Mouse (Mus musculus): Measurements from ENCODE around the gene Eif3k.

Eif3k gene

DNA sequence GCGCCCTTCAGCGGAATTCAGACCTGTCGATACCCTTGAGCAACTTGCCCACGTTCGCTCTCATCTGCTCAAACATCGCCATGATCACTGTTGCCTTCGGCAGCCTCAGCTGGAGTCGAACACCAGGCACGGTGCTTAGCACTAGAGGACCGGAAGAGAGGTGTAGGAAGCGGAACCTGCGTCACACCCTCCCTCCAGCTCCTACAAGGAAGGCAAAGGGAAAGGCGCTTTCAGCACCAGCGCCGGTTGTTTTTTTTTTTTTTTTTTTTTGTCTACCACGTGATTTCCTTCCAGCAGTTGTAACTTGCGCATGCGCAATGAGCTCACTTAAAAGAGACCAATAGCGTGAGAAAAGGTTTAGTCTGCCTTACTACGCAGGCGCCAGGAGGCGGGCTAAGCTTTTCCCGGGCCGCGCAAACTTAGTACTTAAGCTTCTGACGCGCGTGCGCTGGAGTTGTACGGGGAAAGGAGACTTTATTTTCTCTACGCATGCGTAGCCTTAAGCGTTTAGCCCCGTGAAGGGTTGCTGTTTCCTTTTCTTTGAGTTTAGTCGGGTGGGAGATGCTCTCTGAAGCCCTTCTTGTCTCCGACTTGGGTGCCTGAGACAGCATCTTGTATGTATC, at the start of gene Eif3k, which contains the start of gene Map4k1:
Gene Eif3k (minus strand): TSS at position 214 of the 623 bp plus-strand sequence.
Gene Map4k1 (plus strand): TSS at position 400 of the 623 bp plus-strand sequence.
- peak; percentile 96 to 98 for DNase-seq (ENCODE audit: low spot score in 2 of 2)

DNA sequence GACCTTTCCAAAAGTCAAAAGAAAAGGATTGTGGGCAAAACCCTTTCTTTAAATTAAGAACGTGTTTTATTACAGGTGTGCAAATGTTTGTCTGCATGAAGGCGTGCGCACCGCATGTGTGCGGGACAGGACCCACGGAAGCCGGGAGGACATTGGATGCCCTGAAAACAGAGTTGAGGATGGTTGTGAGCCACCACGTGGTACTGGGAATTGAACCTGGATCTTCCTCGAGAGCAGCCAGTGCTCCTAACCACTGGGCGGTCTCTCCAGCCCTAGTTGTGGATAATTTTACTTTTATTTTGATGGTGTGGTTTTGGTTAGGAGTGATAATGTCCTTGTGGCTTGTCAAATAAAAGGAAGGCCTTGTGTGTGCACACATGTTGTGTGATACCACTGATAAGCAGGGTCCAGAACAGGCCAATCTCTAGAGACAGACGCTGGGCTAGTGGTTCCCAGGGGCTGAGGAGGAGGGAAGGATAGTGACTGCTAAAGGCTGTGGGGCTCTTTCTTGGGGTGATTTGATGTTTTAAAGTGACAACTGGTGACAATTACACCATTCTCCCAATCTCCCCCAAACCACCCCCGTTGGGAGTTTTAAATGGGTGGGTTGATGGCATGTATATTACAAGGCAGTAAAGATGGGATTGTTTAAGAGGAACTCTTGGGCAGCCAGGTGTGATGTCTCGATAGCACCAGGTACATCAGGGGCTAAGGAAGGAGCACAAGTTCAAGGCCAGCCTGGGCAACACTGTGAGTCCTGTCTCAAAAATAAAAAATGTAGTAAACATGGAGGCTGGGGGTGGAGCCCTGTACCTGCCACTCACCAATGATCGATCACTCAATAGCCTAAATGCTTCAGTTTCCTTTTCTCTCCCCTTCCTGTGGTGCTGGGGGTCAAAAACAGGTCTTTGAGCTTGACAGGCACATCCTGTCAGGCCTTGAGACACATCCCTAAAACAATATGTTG, 48.3 kb upstream of the Eif3k start:
- no peak for DNase-seq (ENCODE audit: low spot score in 2 of 2)

DNA sequence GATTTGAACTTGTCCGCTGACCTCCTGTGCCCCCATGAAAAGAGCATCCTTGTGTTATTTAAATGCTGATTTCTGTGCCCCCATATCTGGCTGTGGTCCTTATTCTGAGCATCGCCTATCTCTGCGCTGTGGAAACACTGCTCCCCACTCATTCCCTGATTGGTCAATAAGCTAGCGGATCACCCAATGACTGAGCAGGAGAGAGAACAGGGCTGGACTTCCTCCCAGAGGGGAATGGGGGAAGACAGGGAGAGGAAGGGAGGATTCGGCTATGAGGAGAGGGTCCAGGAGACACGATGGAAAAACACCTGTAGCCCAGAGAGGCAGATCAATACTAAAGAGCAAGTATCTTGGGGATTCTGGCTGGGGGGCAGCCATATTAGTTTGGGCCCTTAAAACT, 47.1 kb upstream of the Eif3k start:
- DNase-seq (ENCODE audit: low spot score in 2 of 2): no peak

DNA sequence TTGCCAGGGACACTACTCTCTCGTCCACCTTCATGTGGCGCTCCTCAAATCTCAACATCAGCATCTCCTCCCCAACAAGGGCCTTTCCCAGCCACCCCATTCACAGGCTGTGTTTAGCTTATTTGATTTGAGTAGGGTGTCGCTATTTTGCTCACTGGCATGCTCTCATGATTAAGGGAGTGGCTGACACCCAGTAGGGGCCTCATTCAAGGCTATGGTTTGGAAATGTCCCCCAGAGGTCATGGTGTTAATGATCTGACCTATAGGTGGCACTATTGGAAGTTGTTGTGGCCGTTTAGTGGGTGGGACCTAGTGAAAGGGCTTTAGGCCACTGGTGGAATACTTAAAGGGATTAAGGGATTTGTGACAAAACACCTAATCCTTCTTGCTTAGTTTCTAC, 45.1 kb upstream of the Eif3k start:
- DNase-seq (ENCODE audit: low spot score in 2 of 2): no peak

DNA sequence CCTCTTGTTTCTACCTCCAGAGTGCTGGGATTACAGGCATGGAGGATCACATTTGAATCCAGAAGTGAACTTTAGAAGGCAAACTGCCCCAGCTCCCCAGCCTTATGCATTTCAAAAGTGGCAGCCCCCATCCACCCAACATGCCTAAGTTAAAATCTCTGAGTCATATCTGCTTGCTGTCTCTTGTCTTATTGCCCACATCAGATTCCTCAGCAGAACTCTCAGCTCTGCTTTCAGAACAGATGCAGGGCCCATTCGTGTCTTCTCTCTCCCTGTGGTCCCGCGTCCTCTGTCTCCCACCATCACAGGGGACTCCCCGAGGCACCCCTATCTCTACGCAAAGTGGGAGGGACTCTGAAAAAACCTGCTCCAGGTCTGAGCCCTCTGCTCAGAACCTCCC, 44.5 kb upstream of the Eif3k start:
- no peak for DNase-seq (ENCODE audit: low spot score in 2 of 2)

DNA sequence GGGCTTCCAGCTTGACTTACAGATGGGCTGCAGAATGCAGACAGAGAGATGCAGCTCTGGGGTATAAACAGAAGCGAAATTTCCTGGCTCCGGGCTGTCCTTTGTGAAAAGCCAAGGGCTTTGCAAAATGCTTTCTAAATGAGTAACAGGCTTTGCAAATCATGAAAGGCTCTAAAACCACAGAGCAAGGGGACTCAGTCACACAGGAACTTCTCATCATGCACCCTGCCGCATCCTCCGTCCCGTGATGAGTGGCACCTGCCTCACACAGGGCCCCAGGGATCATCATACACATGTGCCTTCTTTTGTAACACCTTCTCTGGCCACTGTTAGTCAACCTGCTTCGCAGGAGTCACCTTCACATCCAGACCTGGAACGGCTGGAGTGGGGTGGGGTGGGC, 43.9 kb upstream of the Eif3k start:
- peak in 1 of 2 experiments; percentile 61 for DNase-seq (ENCODE audit: low spot score in 2 of 2)

DNA sequence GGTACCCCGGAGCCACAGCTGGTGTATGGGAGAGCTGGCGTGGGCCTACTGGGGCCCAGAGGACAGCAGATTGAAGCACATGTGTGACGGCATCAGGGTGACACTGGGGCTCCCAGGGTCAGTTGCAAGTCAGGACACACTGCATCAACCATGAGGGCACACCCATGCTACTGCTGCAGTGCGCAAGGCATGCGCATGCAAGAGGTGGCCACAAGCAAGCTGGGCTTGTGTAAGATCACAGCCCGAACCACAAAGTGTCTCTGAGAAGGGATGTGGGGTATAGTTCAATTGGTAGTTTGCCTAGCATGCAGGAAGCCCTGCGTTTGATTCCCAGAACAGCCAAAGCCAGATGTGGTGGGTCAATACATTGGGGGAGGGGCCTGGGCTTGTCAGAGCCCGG, 41.9 kb upstream of the Eif3k start:
- DNase-seq (ENCODE audit: low spot score in 2 of 2): no peak

DNA sequence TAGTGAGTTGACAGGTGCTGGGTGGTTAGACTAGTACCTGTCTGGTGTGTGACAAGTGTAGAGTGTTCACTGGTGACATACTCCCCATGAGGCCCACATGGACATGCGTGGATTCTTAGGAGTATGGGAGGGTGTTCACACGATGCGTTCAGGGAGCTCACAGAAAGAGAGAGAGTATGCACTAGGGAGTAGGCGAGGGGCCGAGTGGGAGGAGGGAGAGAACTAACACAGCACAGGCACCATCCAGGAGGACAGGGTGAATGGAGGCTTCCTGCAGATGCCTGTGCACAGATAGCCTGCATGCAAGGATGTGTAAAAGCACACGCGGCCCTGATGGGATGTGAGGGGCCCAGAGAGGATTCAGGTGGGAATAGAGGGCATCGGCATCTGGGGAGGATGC, 40.8 kb upstream of the Eif3k start:
- DNase-seq (ENCODE audit: low spot score in 2 of 2): no peak

DNA sequence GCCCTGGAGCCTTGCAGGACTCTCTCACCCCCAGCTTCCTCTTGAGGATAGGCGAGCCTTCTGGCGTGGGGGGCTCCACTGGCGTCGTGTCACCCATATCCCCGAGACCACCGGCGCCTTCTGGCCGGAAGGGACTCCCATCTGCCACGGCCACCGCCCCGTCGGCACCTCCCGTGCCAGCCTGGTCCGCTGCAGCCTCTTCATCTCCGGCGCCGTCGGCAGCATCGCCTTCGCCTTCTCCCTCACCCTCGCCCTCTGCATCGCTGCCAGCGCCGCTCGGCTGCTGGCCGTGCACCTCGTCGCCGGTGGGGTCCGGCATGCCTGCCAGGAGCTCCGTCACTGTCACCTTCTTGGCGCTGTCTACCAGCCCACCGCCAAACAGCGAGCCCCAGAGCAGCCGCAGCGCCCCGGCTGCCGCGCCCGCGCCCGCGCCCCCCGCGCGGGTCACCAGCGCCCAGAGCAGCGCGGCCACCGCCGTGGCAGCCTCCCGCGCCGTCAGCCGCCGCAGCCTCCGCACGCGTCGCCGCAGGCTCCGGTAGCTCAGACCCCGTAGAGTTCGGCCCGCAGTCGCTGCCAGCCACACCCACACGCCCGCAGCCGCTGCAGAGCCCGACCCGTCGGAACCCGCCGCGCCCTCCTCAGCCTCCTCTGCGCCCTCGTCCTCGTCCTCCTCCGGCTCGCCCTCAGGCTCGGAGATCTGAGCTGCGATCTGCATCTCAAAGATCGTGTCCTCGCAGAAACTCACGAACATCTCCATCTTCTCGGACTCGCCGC, 38.0 kb upstream of the Eif3k start:
- DNase-seq (ENCODE audit: low spot score in 2 of 2): no peak

DNA sequence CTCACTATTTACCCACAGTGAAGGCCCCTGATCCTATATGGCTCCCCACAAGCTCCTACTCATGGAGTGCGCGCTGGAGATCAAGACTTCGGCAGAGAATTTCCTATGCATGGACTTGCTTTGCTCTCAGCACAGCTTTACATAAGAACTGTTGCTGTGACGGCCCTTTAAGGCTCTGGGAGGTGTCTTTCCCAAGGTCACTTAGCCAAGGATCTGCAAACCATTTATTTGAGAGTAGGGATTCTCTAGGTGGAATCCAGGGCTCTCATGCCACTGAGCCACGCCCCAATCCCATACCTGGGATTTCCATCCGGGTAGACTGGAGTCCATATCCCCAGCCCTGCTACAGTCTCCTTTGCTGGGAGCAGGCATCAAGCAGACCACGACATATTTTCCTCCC, 35.6 kb upstream of the Eif3k start:
- DNase-seq (ENCODE audit: low spot score in 2 of 2): no peak

DNA sequence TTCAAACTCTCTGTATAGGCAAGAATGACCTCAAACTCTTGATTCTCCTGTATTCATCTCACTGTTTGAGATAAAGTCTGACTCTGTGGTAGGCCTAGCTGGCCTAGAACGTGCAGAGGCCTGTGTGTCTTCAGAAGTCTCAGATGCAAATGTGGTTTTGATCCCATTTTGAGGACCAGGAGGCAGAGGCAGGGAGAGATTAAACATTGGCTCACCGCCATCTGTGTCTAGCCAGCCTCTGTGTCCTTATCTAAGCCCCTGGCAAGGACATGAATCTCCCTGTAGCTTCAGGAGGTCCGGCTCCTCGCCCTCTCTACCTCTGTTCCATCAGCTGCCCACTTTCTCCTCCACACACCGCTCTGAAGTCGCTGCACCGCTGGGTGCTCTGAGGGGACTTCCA, 34.8 kb upstream of the Eif3k start:
- DNase-seq (ENCODE audit: low spot score in 2 of 2): no peak

DNA sequence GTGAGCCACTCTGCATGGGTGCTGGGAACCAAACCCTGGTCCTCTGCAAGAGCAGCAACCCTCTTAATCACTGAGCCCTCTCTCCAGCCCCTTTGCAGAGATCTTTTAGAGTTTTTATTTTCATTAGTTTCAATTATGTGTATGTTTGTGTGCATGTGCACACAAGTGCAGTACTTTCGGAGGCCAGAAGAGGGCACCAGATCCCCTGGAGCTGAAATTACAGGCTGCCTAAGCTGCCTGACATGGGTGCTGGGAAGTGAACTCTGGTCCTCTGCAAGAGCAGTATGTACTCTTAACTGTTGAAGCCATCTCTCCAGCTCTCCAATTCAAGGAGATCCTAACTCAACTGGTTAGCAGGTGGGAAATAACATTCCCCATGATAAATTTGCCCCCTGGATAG, 33.3 kb upstream of the Eif3k start:
- no peak for DNase-seq (ENCODE audit: low spot score in 2 of 2)

DNA sequence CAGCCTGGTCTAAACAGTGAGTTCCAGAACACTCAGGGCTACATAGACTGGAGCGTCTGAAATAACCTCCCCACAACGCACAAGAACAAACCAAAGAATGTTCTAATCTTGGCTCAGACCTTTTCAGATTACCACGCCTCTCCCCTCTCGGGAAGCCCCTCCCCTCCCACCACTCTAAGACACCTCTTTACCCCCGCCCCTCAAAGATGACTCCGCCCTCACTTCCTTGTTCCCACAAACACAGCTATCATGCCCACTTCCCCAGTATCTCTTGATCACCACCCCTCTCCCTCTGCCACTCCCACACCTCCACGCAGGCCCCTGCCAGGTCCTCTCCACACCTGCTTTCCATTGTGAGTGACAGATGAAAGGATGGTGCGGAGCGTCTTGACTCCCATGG, 27.1 kb upstream of the Eif3k start:
- no peak for DNase-seq (ENCODE audit: low spot score in 2 of 2)

DNA sequence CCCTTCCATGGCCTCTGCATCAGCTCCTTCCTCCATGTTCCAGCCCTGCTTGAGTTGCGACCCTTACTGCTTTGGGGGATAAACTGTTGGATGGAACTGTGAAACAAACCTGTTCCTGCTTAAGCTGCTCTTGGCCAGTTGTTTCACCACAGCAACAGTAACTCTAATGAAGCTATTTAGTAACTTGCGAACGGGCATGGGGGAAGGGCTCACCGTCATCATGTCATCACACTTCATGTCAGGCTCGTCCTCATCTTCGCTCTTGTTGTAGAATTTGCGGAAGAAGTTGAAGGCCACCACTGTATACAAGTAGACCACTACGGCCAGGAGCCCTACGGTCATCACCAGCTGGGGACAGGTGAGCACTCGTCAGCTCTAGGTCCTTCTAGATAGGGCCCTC, 26.5 kb upstream of the Eif3k start:
- DNase-seq (ENCODE audit: low spot score in 2 of 2): no peak

DNA sequence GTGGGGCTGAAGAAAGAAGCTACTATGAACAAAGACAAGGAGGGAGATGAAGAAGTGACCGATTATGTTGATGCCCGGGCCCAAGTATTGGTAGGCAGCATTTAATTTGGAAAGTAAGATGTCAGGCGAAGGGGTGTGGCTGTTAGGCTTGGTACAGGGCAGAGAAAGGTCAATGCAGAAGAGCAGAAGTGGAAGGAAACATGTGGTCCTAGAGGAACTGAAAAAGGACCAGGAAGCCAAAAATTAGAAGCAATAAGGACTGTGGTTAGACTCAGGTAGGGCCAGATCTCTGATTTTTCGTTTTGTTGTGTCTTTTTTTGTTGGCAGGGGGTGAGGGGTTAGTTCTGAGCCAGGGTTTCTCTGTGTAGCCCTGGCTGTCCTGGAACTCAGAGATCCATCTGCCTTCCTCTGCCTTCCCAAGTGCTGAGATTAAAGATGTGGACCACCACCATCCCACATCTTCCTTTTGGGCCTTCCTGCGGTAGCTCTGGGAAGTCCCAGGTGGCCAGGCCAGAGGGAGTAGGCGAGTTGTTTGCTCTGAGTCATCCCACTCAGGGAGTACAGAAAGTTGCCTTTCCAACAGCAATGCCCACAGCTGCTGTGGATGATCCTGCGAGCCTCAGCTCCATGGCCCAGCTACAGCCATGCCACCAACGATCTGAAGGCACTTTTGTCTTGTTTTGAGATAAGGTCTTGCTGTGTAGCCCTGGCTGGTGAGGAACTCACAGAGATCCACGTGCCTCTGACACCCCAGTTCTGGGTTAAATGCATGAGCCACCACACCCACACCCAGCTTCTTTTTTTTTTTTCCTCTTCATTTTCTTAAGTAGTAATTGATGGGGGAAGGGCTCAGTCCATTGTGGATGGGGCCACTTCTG, 25.8 kb upstream of the Eif3k start:
- DNase-seq (ENCODE audit: low spot score in 2 of 2): no peak

DNA sequence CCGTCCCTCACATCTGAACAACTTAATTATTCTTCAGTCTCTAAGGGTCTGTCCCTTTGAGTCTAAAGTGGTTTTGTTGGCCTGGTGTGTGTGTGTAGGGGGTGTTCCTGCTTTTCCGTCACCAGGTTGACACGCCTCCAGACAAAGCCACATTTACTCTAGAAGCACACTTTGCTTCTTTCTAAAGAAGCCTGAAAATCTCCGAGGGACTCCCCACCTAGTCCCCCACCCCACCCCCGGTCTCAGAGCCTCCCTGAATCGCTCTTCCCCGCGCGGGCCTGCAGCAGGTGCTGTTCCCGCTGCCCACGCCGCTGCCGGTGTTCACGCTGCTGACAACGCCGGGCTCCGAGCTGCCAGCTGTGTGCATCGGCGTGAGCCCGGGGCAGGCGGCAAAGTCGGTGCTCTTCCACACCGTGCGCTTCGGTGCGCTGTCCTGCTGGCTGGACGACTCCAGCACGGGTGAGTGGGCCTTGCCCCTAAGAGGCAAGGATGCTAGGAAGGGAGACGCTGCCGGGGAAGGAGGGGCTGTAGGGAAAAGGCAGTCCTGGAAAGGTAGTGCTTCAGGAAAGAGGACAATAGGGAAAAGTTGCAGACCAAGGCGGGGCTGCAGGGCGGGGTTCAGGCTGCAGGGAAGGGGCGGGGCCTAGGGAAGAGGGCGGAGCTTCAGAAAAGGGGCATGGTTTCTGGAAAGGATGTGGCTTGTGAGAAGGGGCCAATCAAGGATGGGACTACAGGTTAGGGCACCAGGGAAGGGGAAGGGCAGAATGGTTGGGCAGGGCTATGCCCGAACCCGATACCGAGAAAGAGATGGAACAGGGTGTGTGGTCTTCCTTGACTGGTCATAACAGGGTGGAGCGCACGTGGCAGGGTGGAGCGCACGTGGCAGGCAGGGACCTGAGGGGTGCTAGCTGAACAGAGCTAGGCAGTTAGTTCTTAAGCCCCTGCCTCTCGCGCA, 19.3 kb upstream of the Eif3k start:
- DNase-seq (ENCODE audit: low spot score in 2 of 2): peak; percentile 90 to 93

DNA sequence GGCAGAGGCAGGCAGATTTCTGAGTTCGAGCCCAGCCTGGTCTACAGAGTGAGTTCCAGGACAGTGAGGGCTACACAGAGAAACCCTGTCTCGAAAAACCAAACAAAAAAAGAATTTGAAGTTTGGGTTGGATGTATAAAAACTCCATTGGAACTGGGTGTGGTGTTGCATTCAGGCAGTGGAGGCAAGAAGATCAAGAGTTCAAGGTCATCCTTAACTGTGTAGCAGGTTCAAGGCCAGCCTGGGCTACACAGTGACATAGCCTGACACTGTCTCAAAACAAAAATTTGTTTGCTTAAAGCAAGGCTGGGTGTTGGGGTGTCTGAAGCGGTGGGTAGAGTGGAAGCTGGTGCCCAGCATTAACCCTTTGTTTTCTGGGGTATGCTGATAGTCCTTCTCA, 11.7 kb upstream of the Eif3k start:
- DNase-seq (ENCODE audit: low spot score in 2 of 2): no peak

DNA sequence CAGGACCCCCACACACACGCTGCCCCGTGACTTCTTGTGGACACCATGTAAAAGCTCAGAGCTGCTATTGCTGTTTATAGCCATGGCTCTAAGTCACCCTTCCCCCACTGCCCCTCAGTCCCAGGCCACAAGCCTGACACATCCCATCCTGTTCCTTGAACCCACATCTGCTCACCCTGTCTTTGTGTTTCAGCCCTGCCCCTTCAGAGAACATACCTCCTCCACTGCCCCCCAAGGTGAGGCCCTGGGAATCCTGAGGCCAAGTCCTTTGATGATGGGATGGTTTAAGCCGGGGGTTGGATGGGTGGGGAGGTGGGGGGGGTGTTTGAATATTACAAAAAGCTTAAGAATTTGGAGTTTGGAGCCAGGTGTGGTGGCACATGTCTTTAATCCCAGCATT, 11.3 kb upstream of the Eif3k start:
- no peak for DNase-seq (ENCODE audit: low spot score in 2 of 2)

DNA sequence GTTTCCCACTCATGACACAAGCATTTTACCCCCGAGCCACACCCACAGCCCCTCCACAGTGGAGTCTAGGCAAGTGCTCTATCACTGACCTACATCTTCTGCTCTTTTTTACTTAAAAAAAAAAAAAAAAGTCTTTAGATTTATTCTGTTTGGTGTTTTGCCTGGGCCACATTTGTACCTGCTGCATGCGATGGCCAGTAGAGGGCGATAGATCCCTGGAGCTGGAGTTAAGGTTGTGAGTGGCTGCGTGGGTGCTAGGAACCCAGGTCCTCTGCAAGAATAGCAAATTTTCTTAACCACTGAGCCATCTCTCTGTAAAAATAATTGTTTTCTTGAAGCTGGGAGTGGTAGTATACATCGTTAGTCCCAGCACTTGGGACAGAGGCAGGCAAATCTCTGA, 10.0 kb upstream of the Eif3k start:
- DNase-seq (ENCODE audit: low spot score in 2 of 2): no peak

DNA sequence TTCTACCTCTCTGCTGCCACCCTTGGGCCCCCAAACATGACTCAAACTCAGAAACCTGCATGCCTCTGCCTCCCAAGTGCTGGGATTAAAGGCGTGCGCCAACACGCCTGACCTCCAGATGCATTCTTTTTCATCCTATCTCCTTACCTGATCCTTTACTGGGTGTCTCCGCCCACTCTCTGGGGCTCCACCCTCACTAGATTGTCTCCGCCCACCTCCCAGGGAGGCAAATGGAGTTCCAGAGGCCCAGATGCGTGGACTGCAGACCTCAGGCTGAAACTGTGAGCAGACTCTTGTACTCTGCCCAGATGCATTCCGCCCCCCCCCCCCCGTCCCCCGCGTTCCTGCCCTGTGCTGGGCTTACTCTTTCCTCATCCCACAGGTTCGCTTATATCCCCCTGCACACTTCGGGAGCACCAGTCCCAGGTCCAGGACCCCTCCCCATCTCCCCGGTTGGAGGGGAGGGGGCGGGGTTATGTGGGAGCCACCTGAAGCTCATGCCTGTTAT, 9.2 kb upstream of the Eif3k start:
- DNase-seq (ENCODE audit: low spot score in 2 of 2): no peak

Data from spleen, postnatal 4 days (tissue).